Mouse (Mus musculus): ENCODE results near the gene Cenpx. TPM values are rescaled to one million over a fixed set of nuclear protein-coding genes. Genes with fewer than 3 reads are reported as not detected.

Gene Cenpx
- total RNA-seq, 2 experiments from 2014 or later, result 100 to 136 TPM

- ATAC-seq (replicated peaks; ENCODE audit: poor library complexity), result no peak
Measured at GRCm38 (mm10) chr11:120662759-120663158, 50.8 kb downstream of the Cenpx start.

- ATAC-seq (replicated peaks; ENCODE audit: poor library complexity), result no peak
Measured at GRCm38 (mm10) chr11:120661076-120661460, 52.5 kb downstream of the Cenpx start, which contains the start of gene Notum. TSS of gene Notum (minus strand) at chr11:120661175.

Other genes starting within 250 kb of the Cenpx start
- gene Arl16, start 246.1 kb downstream of the Cenpx start, total RNA-seq (2015), result 13.8 and 19.8 TPM in 2 replicates
- 18.8 and 20.2 TPM in 2 replicates for gene Arl16, start 246.1 kb downstream of the Cenpx start, total RNA-seq (2017)
- gene Mrpl12, start 229.1 kb downstream of the Cenpx start, total RNA-seq (2015), result 107 and 121 TPM in 2 replicates
- gene Mrpl12, start 229.1 kb downstream of the Cenpx start, total RNA-seq (2017), result 136 and 142 TPM in 2 replicates
- 11.9 and 14.4 TPM in 2 replicates for gene Slc25a10, start 221.9 kb downstream of the Cenpx start, total RNA-seq (2015)
- 16.2 and 19.7 TPM in 2 replicates for gene Slc25a10, start 221.9 kb downstream of the Cenpx start, total RNA-seq (2017)
- not detected in 2 replicates for gene Gcgr, start 183.0 kb downstream of the Cenpx start, total RNA-seq (2015)
- gene Gcgr, start 183.0 kb downstream of the Cenpx start, total RNA-seq (2017), result not detected in 2 replicates
- gene Mcrip1, start 164.0 kb downstream of the Cenpx start, total RNA-seq (2015), result 71.6 and 75.3 TPM in 2 replicates
- 24.2 and 25.8 TPM in 2 replicates for gene Mcrip1, start 164.0 kb downstream of the Cenpx start, total RNA-seq (2017)
- not detected in 2 replicates for gene Ppp1r27, start 162.6 kb downstream of the Cenpx start, total RNA-seq (2015)
- gene Ppp1r27, start 162.6 kb downstream of the Cenpx start, total RNA-seq (2017), result 1.3 TPM in 1 of 2 replicates, not detected in the other
- 669 and 748 TPM in 2 replicates for gene P4hb, start 140.5 kb downstream of the Cenpx start, total RNA-seq (2015)
- gene P4hb, start 140.5 kb downstream of the Cenpx start, total RNA-seq (2017), result 1,254 and 1,320 TPM in 2 replicates
- 401 and 420 TPM in 2 replicates for gene Arhgdia, start 132.1 kb downstream of the Cenpx start, total RNA-seq (2015)
- 177 and 193 TPM in 2 replicates for gene Arhgdia, start 132.1 kb downstream of the Cenpx start, total RNA-seq (2017)
- gene Alyref, start 115.4 kb downstream of the Cenpx start, total RNA-seq (2015), result 197 and 227 TPM in 2 replicates
- 266 and 298 TPM in 2 replicates for gene Alyref, start 115.4 kb downstream of the Cenpx start, total RNA-seq (2017)
- 66.2 and 67.6 TPM in 2 replicates for gene Anapc11, start 115.3 kb downstream of the Cenpx start, total RNA-seq (2015)
- 22.9 and 25.7 TPM in 2 replicates for gene Anapc11, start 115.3 kb downstream of the Cenpx start, total RNA-seq (2017)
- 0.59 TPM in 1 of 2 replicates, not detected in the other for gene Npb, start 105.3 kb downstream of the Cenpx start, total RNA-seq (2015)
- gene Npb, start 105.3 kb downstream of the Cenpx start, total RNA-seq (2017), result not detected in 2 replicates
- 15.9 and 20.2 TPM in 2 replicates for gene Pcyt2, start 95.8 kb downstream of the Cenpx start, total RNA-seq (2015)
- gene Pcyt2, start 95.8 kb downstream of the Cenpx start, total RNA-seq (2017), result 23.8 and 24.5 TPM in 2 replicates
- gene Sirt7, start 88.5 kb downstream of the Cenpx start, total RNA-seq (2015), result 22.9 and 24.2 TPM in 2 replicates
- 60.4 and 63.4 TPM in 2 replicates for gene Sirt7, start 88.5 kb downstream of the Cenpx start, total RNA-seq (2017)
- gene Mafg, start 80.1 kb downstream of the Cenpx start, total RNA-seq (2015), result 15.0 and 16.4 TPM in 2 replicates
- 24.2 and 29.5 TPM in 2 replicates for gene Mafg, start 80.1 kb downstream of the Cenpx start, total RNA-seq (2017)
- 9.8 and 10.3 TPM in 2 replicates for gene Pycr1, start 70.0 kb downstream of the Cenpx start, total RNA-seq (2015)
- gene Pycr1, start 70.0 kb downstream of the Cenpx start, total RNA-seq (2017), result 5.1 and 6.2 TPM in 2 replicates
- gene Myadml2, start 65.6 kb downstream of the Cenpx start, total RNA-seq (2015), result 1.3 and 1.5 TPM in 2 replicates
- gene Myadml2, start 65.6 kb downstream of the Cenpx start, total RNA-seq (2017), result 4.0 TPM in 1 of 2 replicates, not detected in the other
- not detected in 2 replicates for gene Notum, start 52.6 kb downstream of the Cenpx start, total RNA-seq (2015)
- not detected in 2 replicates for gene Notum, start 52.6 kb downstream of the Cenpx start, total RNA-seq (2017)
- 39.6 and 54.6 TPM in 2 replicates for gene Aspscr1, start 40.8 kb downstream of the Cenpx start, total RNA-seq (2015)
- 33.7 and 46.6 TPM in 2 replicates for gene Aspscr1, start 40.8 kb downstream of the Cenpx start, total RNA-seq (2017)
- gene Lrrc45, start 187 bp upstream of the Cenpx start, total RNA-seq (2015), result 10.6 and 11.0 TPM in 2 replicates
- 37.6 and 42.3 TPM in 2 replicates for gene Lrrc45, start 187 bp upstream of the Cenpx start, total RNA-seq (2017)
- gene Rac3, start 7.7 kb upstream of the Cenpx start, total RNA-seq (2015), result 0.44 and 0.76 TPM in 2 replicates
- gene Rac3, start 7.7 kb upstream of the Cenpx start, total RNA-seq (2017), result 0.25 TPM in 1 of 2 replicates, not detected in the other
- gene Dcxr, start 13.5 kb upstream of the Cenpx start, total RNA-seq (2015), result 16.3 and 18.7 TPM in 2 replicates
- gene Dcxr, start 13.5 kb upstream of the Cenpx start, total RNA-seq (2017), result 16.5 and 17.1 TPM in 2 replicates
- not detected in 2 replicates for gene Cbr2, start 18.4 kb upstream of the Cenpx start, total RNA-seq (2015)
- 1.3 TPM in 1 of 2 replicates, not detected in the other for gene Cbr2, start 18.4 kb upstream of the Cenpx start, total RNA-seq (2017)
- 28.6 and 31.3 TPM in 2 replicates for gene Hmga1b, start 49.1 kb upstream of the Cenpx start, total RNA-seq (2015)
- 20.6 and 25.8 TPM in 2 replicates for gene Hmga1b, start 49.1 kb upstream of the Cenpx start, total RNA-seq (2017)
- gene Rfng, start 70.5 kb upstream of the Cenpx start, total RNA-seq (2015), result 11.6 and 12.2 TPM in 2 replicates
- gene Rfng, start 70.5 kb upstream of the Cenpx start, total RNA-seq (2017), result 2.7 and 5.2 TPM in 2 replicates
- 81.2 and 99.9 TPM in 2 replicates for gene Gps1, start 70.5 kb upstream of the Cenpx start, total RNA-seq (2015)
- gene Gps1, start 70.5 kb upstream of the Cenpx start, total RNA-seq (2017), result 90.0 and 93.4 TPM in 2 replicates
- 65.0 and 77.7 TPM in 2 replicates for gene Dus1l, start 82.7 kb upstream of the Cenpx start, total RNA-seq (2015)
- 53.8 and 60.4 TPM in 2 replicates for gene Dus1l, start 82.7 kb upstream of the Cenpx start, total RNA-seq (2017)
- gene Fasn, start 110.8 kb upstream of the Cenpx start, total RNA-seq (2015), result 44.3 and 66.8 TPM in 2 replicates
- 32.9 and 36.1 TPM in 2 replicates for gene Fasn, start 110.8 kb upstream of the Cenpx start, total RNA-seq (2017)
- 4.5 and 6.4 TPM in 2 replicates for gene Ccdc57, start 219.1 kb upstream of the Cenpx start, total RNA-seq (2015)
- gene Ccdc57, start 219.1 kb upstream of the Cenpx start, total RNA-seq (2017), result 6.4 and 8.4 TPM in 2 replicates
- gene Slc16a3, start 234.7 kb upstream of the Cenpx start, total RNA-seq (2015), result 4.4 and 5.3 TPM in 2 replicates
- gene Slc16a3, start 234.7 kb upstream of the Cenpx start, total RNA-seq (2017), result 6.0 and 7.5 TPM in 2 replicates

Measured in megakaryocyte progenitor cell, adult 5-6 weeks (primary cell).